Mouse (Mus musculus): ENCODE results near the gene Acaa1a. TPM values are rescaled to one million over a fixed set of nuclear protein-coding genes. Genes with fewer than 3 reads are reported as not detected.

Acaa1a gene
- 10 to 100 TPM; 52.8 to 60.8 TPM for total RNA-seq (2023)

DNA sequence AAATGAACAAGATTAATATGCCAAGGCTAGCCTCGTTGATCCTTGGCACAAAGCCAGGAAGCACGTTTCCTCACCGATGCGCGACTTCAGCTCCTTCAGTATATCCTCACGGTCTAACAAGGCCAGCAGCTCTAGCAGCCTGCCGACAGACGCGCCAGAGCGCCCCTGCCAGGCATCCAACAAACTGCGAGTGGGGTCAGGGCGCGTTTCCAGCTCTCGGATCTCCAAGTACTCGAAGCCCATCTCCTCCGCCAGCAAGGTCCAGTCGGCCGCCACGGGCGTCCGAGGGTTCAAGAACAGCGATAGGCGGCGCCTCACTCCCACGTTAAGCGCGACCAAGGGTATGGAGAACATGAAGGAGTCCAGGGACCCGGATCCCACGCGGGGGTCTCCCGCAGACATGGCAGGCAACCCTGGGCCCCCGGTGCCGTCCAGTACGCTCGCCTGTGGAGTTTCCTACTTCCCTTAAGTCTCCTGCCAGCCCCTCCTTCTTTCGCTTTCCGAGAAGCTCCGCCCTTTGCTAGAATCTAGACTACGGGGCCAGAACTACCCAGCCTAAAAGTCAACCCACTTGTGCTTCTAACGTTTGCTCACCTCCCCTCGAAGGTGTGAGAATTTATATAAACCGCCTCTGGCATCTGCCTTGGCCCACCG, at the start of gene Acaa1a:
Gene Acaa1a, plus strand, starts transcription at position 119 of the 654 bp plus-strand sequence.

DNA sequence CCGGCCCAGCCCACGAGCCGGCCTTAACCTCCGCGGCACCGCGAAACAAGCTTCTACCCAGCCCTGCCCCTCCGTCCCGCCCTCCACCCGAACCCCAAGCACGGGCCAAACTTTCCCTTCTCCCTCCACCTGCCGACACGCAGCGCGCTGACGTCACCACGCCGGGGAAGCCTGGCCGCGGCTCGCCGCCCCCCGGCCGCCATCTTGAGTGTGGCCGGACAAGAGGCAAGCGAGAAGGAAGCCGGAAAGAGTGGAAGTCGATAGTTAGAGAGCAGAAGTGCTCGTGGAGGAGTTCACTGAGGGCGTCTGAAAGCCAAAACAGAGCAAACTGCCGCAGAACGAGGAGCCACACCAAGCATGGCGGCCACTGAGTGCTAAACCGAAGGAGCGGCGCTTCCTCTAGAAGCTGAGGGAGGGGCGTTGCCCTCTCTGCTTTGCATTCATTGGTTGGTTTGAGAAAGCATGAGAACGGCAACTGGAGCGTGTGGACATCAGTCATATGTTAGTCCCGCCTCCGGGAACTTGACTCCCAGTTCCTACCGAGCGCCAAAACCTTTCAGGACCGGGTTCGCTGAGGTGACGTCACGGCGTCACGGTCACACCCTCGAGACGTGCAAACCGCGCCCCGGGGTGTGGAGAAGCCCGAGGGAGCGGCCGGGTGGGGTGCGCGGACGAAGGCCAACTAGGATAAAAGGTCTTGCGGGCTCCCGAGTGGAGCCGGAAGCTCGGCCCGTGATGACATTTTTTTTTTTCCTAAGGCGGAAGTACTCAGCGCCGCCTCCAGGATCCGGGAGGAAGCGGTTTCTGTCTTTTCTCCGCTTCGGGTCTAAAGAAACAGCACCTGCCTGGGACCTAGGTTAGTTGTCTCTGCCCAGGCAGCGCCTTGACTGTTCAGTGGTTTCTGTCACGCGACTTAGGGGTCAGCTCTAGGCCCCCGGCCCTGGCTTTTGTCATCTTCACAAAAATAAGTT, 16.9 kb upstream of the Acaa1a start, which contains the start of gene Oxsr1:
Gene Oxsr1, minus strand, starts transcription at position 139 of the 971 bp plus-strand sequence.

DNA sequence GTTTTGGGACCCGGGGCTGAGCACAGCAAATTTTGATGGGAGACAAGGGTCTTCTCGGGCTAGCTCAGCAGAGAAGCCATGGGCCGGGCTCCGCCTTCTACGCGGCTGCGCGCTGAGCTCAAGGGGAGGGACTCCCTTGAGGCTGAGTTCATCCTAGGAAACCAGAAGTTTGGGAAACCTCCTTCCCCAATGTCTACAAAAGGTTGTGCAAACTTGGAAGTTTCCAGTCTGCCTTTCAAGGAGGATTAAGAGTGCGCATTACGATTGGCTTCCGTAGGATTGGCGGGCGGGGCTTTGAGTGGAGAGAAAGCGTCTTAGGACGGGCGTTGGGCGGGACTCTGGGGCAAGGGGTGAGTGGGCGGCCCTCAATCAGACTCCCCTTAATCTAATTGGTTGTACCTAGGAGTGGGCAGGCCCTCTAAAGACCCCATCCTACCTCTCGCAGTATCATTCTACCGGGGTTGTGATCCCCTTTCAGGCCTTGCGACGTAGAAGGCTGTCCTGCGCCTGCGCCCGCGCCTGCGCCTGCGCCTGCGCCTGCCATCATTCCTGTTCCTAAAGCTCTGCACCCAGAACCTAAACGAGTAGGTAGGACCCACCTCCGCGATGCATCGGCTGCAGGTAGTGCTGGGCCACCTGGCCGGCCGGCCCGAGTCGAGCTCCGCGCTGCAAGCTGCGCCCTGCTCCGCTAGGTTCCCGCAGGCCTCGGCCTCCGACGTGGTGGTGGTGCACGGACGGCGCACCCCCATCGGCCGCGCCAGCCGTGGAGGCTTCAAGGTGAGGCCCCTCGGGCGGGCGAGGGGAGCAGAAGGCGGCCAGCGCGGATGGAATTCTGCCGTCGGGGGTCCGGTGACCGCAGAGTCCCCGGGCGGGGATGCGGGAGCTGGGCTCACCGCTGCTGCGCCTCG, 1.7 kb downstream of the Acaa1a start, which contains the start of gene Myd88:
Gene Myd88, minus strand, starts transcription at position 503 of the 908 bp plus-strand sequence.

DNA sequence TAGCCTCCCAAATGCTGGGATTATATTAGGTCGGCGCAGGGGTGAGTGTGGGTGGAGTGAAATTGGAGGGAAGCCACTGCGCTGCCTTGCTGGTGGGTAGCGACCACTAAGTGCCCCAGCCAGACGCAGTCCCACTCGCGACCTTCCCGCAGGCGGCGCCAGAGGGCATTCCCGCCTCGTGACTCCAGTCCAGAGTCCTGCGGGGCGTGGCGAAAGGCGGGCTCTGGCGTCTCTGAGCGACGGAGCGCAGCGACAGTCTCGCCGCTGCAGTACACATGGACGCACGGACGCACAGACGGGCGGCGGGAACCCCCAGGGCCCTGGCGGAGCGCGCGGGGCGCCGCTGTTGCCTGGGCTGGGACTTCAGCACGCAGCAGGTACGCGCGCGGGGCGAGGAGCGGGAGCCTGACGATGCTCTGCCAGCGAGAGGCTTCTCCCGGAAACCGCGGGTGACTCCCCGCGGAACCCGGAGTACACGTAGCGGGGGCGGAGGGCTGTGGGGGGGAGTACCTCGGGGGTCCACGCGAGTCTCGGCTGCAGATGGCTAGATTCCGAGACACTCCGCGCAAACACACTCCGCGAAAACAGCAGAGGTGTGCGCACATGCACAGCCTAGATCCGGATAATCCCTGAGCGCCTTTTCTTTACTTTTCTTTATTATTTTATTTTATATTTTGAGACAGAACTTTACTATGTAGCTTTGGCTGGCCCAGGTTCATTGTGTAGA, 18.0 kb downstream of the Acaa1a start, which contains the start of gene Xylb:
Gene Xylb, plus strand, starts transcription at position 51 of the 727 bp plus-strand sequence.

DNA sequence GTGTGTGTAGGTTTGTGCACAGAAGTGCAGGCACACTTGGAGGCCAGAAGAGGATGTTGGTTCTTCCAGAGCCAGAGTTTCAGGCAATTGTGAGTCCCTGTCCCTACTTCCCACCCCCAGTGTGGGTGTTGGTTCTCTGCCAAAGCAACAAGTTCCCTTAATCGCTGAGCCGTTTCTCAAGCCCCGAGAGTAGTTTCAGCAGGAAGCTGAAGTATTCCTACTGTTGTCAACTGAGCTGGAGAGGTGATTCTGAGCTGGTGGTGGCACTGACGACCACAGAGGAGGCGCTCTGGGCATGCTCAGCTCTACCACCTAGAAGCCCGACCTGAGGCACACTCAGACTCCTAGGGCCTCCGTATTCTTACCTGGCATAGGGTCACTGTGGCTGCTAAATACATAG, 25.8 kb downstream of the Acaa1a start, which contains the start of gene Slc22a14:
Gene Slc22a14, minus strand, starts transcription at position 270 of the 400 bp plus-strand sequence.

Other genes starting within 250 kb of the Acaa1a start
- gene Plcd1, start 246.2 kb upstream of the Acaa1a start, total RNA-seq (2023) = not detected
- under 1 TPM in 1 of 2 experiments, not detected in 1; 0.52 TPM for gene Dlec1, start 237.2 kb upstream of the Acaa1a start, total RNA-seq (2023)
- 1 to 10 TPM in 1 of 2 experiments, under 1 TPM in 1; 0.46 to 1.2 TPM for gene Acaa1b, start 182.6 kb upstream of the Acaa1a start, total RNA-seq (2023)
- gene Gm47289, start 180.5 kb upstream of the Acaa1a start, total RNA-seq (2023) = not detected
- gene Slc22a13, start 130.6 kb upstream of the Acaa1a start, total RNA-seq (2023) = not detected
- 10 to 100 TPM; 40.4 to 44.4 TPM for gene Oxsr1, start 17.2 kb upstream of the Acaa1a start, total RNA-seq (2023)
- gene Myd88, start 1.7 kb downstream of the Acaa1a start, total RNA-seq (2023) = 10 to 100 TPM; 34.1 to 36.7 TPM
- gene Xylb, start 17.7 kb downstream of the Acaa1a start, total RNA-seq (2023) = 1 to 10 TPM; 1.3 to 1.5 TPM
- not detected for gene Slc22a14, start 25.9 kb downstream of the Acaa1a start, total RNA-seq (2023)
- under 1 TPM in 1 of 2 experiments, not detected in 1; 0.33 TPM for gene Acvr2b, start 62.4 kb downstream of the Acaa1a start, total RNA-seq (2023)
- 1 to 10 TPM; 7.7 to 9.1 TPM for gene Exog, start 105.3 kb downstream of the Acaa1a start, total RNA-seq (2023)
- not detected for gene Scn5a, start 239.3 kb downstream of the Acaa1a start, total RNA-seq (2023)

All from B cell, adult 67 days (primary cell).